Mouse (Mus musculus) forebrain, postnatal 0 days (tissue): ENCODE results near the gene Cbx5. TPM values are rescaled to one million over a fixed set of nuclear protein-coding genes. Genes with fewer than 3 reads are reported as not detected.

ENCODE experiments used
- ATAC-seq: fragments of 200-750 bp; cut with Nextera tagmentation; 2 replicates; pipeline ENCODE4 v1.8.0; 2017; ENCODE audit warnings: mild to moderate bottlenecking, moderate library complexity
- DNase-seq: peaks from one replicate; pipeline ENCODE4 v3.0.0-alpha.2; 2015
- H3K27ac ChIP-seq: fragments of 300-500 bp; sonication (generic); 2 replicates; pipeline ENCODE4 v1.5.1; 2014; ENCODE audit warnings: low read depth, mild to moderate bottlenecking, antibody characterized with exemption, low read length, moderate library complexity, mixed read lengths
- H3K27me3 ChIP-seq: fragments of 300-500 bp; sonication (generic); 2 replicates; pipeline ENCODE4 v1.6.1; 2014; ENCODE audit warnings: mild to moderate bottlenecking, low read length, mixed read lengths; ENCODE audit not compliant: insufficient read depth
- H3K36me3 ChIP-seq: fragments of 300-500 bp; sonication (generic); 2 replicates; pipeline ENCODE4 v1.6.1; 2014; ENCODE audit warnings: mild to moderate bottlenecking, moderate library complexity; ENCODE audit not compliant: insufficient read depth
- H3K4me1 ChIP-seq: fragments of 300-500 bp; sonication (generic); 2 replicates; pipeline ENCODE4 v1.6.1; 2014; ENCODE audit warnings: antibody characterized with exemption; ENCODE audit not compliant: insufficient read depth
- H3K4me2 ChIP-seq: fragments of 300-500 bp; sonication (generic); 2 replicates; pipeline ENCODE4 v1.6.1; 2014; ENCODE audit warnings: low read depth, mild to moderate bottlenecking, moderate library complexity
- H3K4me3 ChIP-seq: fragments of 300-500 bp; sonication (generic); 2 replicates; pipeline ENCODE4 v1.5.1; 2014; ENCODE audit warnings: low read depth, low read length, mixed read lengths
- H3K9ac ChIP-seq: fragments of 300-500 bp; sonication (generic); 2 replicates; pipeline ENCODE4 v1.6.1; 2014; ENCODE audit warnings: mild to moderate bottlenecking
- H3K9me3 ChIP-seq: fragments of 300-500 bp; sonication (generic); 2 replicates; pipeline ENCODE4 v1.6.1; 2016; ENCODE audit warnings: low read length
- CTCF ChIP-seq: sonication (generic); IDR thresholded peaks from 2 replicates; pipeline ENCODE4 v1.5.1; 2016; ENCODE audit warnings: antibody characterized with exemption, control low read depth, low read depth
- WGBS: fragments of 180-500 bp; shearing (Covaris S2); extraction: QIAGEN DNeasy Blood & Tissue Kit; methylation state at CpG from one replicate; pipeline ENCODE4 v1.1.7; 2014; 5-methylcytosine and 5-hydroxymethylcytosine counted together
- polyA plus RNA-seq: library from polyadenylated mRNA; unstranded; fragments of >200 nt; fragmentation: Nextera tagmentation; extraction: Ambion mirVana; gene quantifications from 2 replicates; pipeline ENCODE4 v1.2.1, GENCODE M21; 2015
- total RNA-seq: library from RNA; depleted of rRNA; stranded (reverse); fragments of >200 nt; gene quantifications from 2 replicates; pipeline ENCODE4 v1.2.3, GENCODE M21; 2014

Cbx5 gene
- total and polyA plus RNA-seq, 2 experiments from 2014 or later = 90.4 to 181 TPM

- DNase-seq (no peak), ATAC-seq (peak; percentile 38; the same call in 1 of the 2 replicates)
- Histone ChIP-seq H3K27ac (no peak overlapping the region), H3K27me3 (no peaks in the 10 kb centered on the region), H3K4me2 (no peak overlapping the region), H3K9me3 (no peaks in the 10 kb centered on the region), H3K4me3 (no peak overlapping the region), H3K36me3 (0 out of 2 replicates have a peak, but pooled peaks cover 3% of the 10 kb centered on the region), H3K9ac (no peak overlapping the region), H3K4me1 (no peaks in the 10 kb centered on the region)
- 29% methylated on average over 32 of the region's 32 CpGs for WGBS
- TF ChIP-seq CTCF = 0 out of 2 replicates have a peak, but pooled peaks have one; percentile 8
Observed at GRCm38 (mm10) chr15:103155366-103156321, 84.0 kb downstream of the Cbx5 start.

DNA sequence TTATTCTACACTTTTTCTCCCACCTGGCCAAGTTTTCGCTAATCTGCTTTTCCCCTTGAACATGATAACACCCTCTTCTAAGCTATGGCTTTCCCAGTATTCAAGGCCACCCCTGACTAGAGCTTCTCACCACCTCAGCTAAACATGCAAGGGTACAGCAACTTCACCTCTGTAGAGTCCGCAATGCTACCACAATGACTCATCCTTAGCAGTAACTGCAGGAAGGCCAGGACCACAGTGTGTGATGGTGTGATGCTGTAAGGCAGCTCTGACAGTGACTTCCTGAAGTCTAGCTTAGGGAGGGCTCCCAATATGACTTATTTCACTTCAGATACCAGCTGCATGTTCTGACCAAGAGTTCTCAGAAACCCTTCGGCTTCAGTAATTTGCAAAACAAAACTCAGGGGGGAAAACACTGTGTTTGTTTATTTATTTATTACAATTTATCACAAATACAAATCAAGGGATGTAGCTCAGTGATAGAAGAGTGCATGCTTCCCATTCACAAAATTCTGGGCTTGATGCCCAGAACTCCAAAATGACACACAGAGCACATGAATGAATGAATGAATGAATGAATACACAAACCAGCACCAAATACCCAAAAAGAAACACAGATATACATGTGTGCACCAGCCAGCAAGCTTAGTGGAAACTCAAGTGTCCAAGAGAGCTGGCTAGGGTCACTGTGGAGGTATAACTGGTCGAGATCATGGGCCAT is 86.6 kb downstream of the Cbx5 start:
- 0 out of 2 replicates have a peak, but pooled peaks cover 3% of the 10 kb centered on the region for H3K36me3 ChIP-seq
- H3K4me3 ChIP-seq = no peak overlapping the region
- no peak for DNase-seq
- no peak overlapping the region for H3K4me2 ChIP-seq
- 83% methylated on average over 4 of the region's 4 CpGs for WGBS
- H3K9ac ChIP-seq = no peak overlapping the region
- H3K27me3 ChIP-seq = 0 out of 2 replicates have a peak, but pooled peaks cover 3% of the 10 kb centered on the region
- no peak overlapping the region for H3K27ac ChIP-seq
- H3K4me1 ChIP-seq = no peaks in the 10 kb centered on the region
- ATAC-seq = no peak
- no peaks in the 10 kb centered on the region for H3K9me3 ChIP-seq
- no peak for TF ChIP-seq CTCF

GRCm38 (mm10) chr15:103152371-103152770 is 87.2 kb downstream of the Cbx5 start:
- Histone ChIP-seq H3K9ac (no peak overlapping the region), H3K36me3 (0 out of 2 replicates have a peak, but pooled peaks cover 3% of the 10 kb centered on the region), H3K4me1 (peaks cover 3% of the 10 kb centered on the region), H3K27ac (no peak overlapping the region), H3K4me2 (no peak overlapping the region), H3K27me3 (0 out of 2 replicates have a peak, but pooled peaks cover 3% of the 10 kb centered on the region), H3K4me3 (no peak overlapping the region), H3K9me3 (no peaks in the 10 kb centered on the region)
- DNase-seq = no peak
- WGBS = 87% methylated on average over 3 of the region's 3 CpGs
- TF ChIP-seq CTCF = no peak
- no peak for ATAC-seq

DNA sequence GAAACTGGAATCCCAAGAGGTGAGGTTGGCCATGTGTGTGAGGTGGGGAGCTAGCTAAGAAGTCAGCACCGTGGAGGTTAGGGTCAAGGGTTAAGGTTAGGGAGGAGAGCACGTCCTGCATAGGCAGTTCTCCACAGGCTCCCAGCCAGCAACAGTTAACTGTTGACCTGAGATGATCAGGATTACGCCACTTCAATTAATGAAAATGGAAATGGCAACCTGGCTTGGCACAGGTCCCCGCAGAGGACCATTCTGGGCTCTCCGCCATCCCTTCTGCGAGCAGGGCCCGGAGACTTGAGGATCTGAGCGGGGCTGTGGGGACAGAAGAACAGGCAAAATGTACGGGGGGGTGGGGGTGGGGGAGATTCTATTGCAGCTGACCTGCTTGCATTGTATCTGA is 91.8 kb downstream of the Cbx5 start:
- Histone ChIP-seq H3K36me3 (no peaks in the 10 kb centered on the region), H3K4me1 (peaks cover 14% of the 10 kb centered on the region), H3K9me3 (no peaks in the 10 kb centered on the region), H3K9ac (no peak overlapping the region), H3K27ac (no peak overlapping the region), H3K4me2 (no peak overlapping the region), H3K27me3 (peaks cover 8% of the 10 kb centered on the region; the same call in 1 of the 2 replicates), H3K4me3 (no peak overlapping the region)
- no peak for ATAC-seq
- no peak for TF ChIP-seq CTCF
- 21% methylated on average over 9 of the region's 9 CpGs for WGBS
- no peak for DNase-seq

GRCm38 (mm10) chr15:103147422-103147690 is 92.3 kb downstream of the Cbx5 start:
- H3K9me3 ChIP-seq = no peaks in the 10 kb centered on the region
- peak overlapping the region; percentile 6; the same call in 1 of the 2 replicates for H3K27ac ChIP-seq
- DNase-seq (no peak), ATAC-seq (peak; percentile 28)
- peaks cover 14% of the 10 kb centered on the region for H3K4me1 ChIP-seq
- H3K9ac ChIP-seq = peak overlapping the region; percentile 55; the same call in 1 of the 2 replicates
- H3K27me3 ChIP-seq = peaks cover 8% of the 10 kb centered on the region; the same call in 1 of the 2 replicates
- H3K36me3 ChIP-seq = no peaks in the 10 kb centered on the region
- TF ChIP-seq CTCF = no peak
- H3K4me3 ChIP-seq = peak overlapping the region; percentile 46
- WGBS = 9% methylated on average over 3 of the region's 3 CpGs
- H3K4me2 ChIP-seq = peak overlapping the region; percentile 86

DNA sequence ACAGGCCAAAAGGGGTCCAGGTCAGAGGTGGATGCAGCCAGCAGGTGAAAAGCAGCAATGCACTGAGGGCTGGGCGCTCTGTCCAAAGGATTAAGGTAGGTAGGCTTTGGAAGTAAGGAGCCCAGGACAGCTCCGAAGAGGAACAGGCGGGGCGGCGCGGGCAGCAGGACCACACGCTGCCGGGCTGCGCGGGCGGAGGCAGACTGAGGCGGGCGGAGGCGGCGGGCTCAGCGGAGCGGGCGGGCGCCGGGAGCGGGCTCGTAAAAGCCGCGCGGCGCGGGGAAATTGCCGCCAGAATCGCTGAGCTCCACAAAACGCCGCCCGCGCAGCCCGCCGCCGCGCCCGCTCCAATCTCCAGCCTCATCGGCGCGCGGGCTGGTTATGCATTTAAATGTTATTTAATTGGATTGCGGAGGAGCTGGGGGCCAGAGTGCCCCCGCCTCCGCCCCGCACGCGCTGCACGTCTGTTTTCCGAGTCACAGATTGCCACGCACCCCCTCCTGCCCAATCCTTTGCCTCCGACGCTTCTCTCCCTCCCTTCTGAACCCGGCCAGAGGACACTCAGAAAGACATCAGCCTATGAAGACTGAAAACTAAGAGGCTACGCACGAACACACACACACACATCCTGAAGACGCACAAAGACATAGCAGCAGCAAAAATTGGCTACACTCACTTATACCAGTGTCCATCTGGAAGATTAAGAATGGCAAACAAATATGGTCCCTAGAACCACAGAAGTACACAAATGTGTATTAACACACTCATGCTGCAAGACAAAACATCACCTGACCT is 92.8 kb downstream of the Cbx5 start:
- DNase-seq = peak; percentile 81
- peak; percentile 83 for ATAC-seq
- peak overlapping the region; percentile 62 for H3K27ac ChIP-seq
- no peaks in the 10 kb centered on the region for H3K9me3 ChIP-seq
- no peak for TF ChIP-seq CTCF
- 1% methylated on average over 57 of the region's 57 CpGs for WGBS
- H3K27me3 ChIP-seq = peaks cover 8% of the 10 kb centered on the region; the same call in 1 of the 2 replicates
- no peaks in the 10 kb centered on the region for H3K36me3 ChIP-seq
- H3K9ac ChIP-seq = peak overlapping the region; percentile 55
- peak overlapping the region; percentile 86 for H3K4me2 ChIP-seq
- peaks cover 14% of the 10 kb centered on the region for H3K4me1 ChIP-seq
- H3K4me3 ChIP-seq = peak overlapping the region; percentile 46
